Mouse (Mus musculus): Measurements from ENCODE around the gene Wasf1. TPM values are rescaled to one million over a fixed set of nuclear protein-coding genes. Genes with fewer than 3 reads are reported as not detected.

Wasf1 gene
- 1 to 10 TPM; 5.5 to 6.7 TPM for total RNA-seq (2021)
- long read RNA-seq, experiment 1, partial matches to known transcripts: 3 of 3 reads
- long read RNA-seq, experiment 1, other reads (novel, unspliced or antisense): 0 of 3 reads
- long read RNA-seq, experiment 2, partial matches to known transcripts: 0 of 4 reads
- long read RNA-seq, experiment 2, other reads (novel, unspliced or antisense): 0 of 4 reads

DNA sequence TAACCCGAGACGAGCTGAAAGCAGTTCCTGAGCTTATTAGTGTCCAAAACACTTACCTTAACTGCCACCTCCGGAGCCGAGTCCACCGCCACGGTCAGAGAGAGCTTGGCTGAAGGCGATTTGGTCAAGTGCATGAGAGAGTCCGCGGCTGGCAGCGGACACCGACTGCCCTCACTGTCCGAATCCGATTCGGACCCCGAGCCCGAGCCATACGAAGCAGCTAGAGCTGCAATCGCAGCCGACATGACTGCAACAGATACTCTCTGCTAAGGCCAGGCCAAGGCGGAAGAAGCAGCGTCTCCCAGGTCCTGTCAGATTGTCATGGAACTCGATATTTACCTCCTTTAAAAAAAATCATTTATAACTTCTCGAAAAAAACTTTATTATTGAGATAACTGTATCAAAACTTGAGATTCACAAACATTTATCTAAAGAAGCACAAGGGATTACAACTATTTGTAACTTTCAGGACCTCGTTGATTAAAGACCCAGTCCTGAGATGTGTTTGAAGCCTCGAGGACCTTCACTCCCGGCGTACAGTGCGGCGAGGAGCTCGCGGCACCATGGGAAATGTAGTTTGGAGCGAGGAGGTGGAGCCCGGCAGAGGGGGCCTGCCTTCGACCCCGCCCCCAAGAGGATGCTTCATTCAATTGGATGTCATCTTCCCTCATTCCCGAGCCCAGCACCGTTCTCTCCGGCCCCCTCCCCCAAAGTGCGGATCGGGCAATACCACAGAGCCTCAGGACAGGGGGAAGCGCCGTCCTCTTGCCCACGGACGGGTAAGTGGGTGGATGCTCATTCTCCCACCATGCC, at the start of gene Wasf1, which contains the start of gene Cdc40:
Gene Wasf1 (plus strand): TSS at position 645 of the 813 bp plus-strand sequence.
Gene Cdc40 (minus strand): TSS at position 481 of the 813 bp plus-strand sequence.
- DNase-seq: peak; percentile 97

DNA sequence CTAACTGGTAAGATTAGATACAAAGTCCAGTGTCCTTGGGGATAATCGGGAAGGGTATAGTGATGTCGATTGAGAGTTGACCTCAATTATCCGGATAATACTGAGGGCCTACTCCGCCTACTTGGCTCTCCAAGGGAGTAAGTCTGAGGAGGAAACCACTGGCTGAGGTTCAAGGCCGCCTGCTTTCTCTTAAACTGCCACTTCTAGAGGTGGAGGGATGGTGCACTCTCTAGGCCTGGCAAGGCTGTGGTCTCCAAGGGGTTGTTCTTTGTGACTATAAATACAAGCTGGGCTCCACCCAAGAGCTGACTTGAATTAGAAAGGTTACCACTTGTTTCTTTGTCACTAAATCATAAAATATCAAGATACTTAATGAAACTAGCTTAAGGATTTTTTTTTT, 43.2 kb upstream of the Wasf1 start:
- DNase-seq: peak; percentile 62

DNA sequence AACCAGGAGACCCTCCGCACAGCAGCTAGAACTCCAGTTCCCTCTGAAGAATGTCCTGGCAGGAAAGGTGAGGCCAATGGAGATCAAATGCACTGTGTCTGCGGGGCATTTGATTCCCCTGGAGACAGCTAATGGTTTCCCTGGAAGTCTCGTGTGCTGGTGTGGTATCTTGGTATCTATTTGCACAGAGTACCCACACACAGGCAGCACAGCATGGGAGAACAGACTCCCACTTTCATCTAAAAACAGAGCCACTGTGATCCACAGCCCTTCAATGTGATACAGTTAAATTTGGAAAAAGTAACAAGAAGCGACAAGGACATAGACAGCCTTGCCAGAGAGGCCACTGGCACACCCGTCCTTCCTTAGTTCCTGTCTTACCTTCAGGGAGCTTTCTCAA, 39.4 kb upstream of the Wasf1 start:
- DNase-seq: no peak

DNA sequence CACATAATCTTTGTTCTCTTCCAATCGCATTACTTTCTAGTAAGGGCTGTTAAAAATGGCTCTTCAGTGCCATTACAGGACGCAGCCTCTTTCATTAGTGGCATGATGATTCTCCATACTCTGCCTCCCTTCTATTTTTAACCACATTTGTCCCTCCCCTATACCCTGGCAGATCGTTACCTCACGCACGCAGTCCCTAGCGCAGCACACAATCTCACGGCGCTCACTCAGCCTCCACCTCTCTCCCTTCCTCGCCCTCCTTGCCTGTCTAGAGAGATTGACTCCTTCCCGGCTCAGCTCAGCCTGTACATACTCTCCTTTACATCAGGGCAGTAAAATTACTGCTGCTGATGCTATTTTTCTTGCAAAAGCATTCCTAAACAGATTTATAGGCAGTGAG, 38.7 kb upstream of the Wasf1 start:
- no peak for DNase-seq

DNA sequence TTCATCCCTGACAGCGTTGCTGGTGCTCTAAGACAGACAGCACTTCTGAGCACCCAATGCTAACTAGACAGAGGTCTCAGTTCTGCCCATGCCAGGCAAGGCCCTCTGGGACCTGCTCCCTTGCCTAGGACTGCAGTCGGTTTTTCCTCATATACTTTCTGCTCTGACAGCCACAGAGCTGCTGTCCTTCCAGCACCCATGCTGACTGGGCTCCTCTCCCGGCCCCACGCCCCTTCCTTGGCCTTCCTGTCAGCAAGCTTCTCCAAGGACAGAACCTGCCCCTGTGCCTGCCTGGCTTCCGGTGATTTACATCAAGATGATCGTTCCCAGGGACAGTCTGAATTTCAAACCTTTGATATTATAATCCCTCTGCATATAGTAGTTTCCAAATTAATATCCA, 37.6 kb upstream of the Wasf1 start:
- DNase-seq: peak; percentile 36

DNA sequence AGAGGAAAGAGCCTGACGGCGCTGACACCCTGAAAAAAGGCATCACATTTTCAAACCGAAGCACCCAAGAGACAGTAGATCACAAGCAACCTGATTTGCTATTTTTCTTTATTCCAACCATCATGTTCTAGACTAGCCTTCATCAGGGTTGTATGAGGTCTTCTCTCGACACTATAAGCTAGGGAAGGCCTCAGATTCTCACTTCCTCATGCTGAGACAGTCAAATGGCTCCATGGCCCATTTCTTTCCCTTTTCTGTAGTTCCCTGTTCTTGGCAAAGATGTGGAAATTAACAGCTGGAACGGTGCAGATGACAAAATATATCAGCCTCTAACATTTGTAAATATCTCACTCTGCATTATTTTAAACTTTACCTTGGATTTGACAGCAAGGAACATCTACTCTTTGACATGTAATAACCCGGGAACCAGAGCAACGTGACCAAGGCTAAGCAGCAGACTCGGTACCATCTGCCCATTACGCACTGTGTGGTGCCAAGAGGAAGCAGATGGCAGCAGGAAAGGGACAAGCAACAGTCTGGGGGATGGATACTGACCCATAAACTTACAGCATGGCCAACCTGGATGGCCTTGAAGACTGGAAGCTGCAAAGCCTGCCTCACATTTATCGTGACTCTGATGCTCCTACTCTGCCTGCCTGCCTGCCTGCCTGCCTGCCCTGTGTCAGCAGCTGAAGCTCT, 36.0 kb upstream of the Wasf1 start:
- DNase-seq: no peak

DNA sequence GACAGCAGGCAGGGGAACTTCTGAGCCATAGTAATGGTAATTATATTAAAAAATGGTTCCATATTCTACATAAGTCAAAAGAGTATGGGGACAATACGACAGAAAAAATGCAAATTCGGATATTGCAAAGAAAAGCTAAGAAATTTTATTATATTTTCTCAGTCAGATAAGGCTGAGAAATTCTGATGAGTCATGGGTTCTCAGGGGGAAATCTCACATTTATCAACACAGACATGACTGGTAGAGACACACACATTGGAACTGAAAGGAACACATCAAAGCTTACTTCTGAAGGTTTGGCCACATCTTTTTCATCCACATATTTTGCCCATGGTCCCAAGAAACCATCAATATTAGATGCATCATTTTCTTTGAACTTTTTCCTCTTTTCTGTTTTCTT, 32.6 kb upstream of the Wasf1 start:
- DNase-seq: no peak

DNA sequence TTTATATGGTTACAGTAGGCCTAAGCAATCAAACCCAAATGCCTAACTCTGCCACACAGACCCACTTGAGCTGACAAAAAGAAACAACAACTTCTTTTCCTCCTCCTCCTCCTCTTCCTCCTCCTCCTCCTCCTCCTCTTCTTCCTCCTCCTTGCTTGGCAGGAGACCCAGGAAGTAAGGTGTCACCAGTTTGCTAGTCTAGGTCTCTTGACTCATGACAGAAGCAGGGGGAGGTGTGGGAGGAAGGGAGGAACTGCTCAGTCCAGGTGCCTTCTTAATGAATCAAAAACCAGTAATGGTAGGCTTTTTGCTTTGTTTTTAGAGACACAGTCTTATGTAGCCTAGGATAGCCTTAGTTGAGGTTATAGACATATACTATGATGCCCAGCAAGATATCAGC, 32.1 kb upstream of the Wasf1 start:
- DNase-seq: no peak

DNA sequence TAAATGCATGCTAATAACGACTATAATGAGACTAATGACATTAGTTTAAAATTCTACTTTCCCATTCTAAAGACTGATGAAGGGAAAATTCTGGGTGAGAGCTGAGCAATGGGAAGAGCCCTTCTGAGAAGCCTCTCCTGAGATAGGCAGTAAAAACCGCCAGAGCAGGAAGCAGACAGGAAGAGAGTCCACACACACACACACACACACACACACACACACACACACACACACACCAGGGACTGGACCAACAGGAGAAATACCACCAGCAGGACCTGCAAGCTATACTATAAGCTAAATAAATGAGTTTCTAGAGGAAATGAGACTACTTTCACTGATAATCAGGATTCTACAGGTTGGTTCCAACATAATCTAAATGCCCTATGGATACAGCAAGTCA, 27.7 kb upstream of the Wasf1 start:
- no peak for DNase-seq

DNA sequence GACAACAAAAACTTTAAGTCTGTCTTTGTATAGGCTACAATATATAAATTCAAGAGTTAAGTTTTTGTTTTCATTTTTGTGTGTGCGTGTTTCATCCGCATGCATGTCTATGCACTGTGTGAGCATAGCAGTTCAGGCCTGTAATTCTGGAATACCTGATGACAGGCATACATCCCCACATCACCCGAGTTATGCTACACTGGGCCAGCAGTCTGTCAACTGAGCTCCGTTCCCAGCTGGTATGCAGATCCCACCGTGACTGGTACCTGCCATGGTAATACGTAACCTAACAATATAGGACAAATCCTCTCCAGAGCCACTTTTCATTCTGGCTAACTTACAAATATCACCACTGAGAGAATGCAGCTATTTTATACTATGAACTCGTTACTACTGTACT, 26.6 kb upstream of the Wasf1 start:
- DNase-seq: no peak

DNA sequence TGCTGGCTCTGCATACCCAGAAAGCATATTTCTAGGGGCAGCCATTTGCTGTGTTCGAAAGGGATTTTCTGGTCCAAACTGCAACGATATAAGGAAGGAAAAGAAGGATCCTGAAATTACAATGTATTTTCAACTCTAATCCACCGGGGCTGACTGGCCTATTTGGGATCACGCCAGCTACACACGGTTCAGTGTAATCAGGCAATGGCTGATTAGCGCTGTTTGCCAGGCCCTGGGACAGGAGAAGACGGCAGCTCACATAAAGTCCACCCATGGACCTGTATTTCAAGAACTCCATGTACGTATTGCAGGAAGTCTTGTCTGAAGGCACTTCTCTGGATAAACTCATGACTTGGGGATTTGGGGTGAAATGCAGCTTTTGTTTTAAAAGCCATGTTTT, 25.7 kb upstream of the Wasf1 start:
- DNase-seq: peak; percentile 42

DNA sequence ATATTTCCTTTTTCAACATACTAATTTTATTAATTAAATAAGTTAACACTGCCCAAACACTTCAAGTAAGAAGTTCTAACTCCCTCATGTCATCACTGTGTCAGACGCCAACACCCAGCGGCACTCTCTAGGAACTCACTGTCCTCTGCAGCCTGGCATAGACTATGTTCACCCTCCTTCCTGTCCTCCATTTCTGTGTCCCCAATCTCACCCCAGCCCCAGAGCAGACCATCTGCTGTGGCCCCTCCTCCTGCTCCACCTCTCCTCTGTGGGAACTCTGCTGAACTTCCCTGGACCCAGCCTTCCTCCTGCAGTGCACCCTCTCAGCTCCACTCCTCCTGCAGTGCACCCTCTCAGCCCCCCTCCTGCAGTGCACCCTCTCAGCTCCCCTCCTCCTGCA, 15.2 kb upstream of the Wasf1 start:
- DNase-seq: no peak

DNA sequence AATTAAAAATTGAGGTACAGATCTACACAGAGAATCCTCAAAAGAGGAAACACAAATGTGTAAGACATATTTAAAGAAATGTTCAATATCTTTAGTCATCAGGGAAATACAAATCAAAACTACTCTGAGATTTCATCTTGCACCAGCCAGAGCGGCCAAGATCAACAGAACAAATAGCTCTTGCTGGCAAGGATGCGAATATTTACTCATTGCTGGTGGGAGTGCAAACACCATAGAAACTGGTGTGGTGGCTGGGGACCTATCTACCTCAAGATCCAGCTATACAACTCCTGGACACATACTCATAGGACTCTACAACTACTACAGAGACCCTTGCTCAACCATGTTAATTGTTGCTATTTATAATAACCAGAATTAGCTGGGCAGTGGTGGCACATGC, 12.0 kb upstream of the Wasf1 start:
- no peak for DNase-seq

DNA sequence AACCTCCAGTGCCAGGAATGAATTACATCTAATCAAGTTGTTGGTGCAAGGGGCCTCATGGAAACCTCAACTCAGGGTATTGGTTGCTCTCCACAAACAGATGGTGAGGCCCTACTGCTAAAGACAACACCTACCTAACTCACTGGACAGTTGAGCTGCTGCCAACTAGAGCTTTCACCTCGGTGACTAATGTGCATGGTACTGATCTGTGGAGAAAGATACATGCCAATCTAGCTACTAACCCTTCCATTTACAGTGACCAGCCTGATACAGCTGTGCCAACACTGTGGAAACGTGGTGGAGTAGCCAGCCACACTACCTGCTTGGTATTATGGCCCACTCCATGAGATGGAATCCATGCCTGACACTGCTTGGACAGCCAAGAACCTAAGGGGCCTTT, 11.2 kb upstream of the Wasf1 start:
- DNase-seq: no peak

DNA sequence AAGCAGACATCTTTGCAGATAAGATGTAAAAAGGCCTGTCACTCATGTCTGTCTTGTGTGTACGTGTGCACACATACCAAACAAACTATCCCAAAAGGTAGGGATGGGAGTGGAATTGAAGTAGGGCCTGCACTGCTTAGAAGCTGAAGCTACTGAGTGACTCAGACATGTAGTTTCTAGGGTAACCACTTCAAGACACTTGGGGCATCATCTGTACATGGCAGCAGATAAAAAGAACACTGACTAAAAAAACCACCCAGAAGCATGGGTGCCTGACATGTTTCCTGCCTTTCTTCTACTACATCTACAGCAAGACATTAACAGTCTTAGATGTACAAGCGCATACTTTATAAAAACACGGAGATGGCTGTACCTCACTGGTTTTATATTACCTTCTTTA, 5.0 kb upstream of the Wasf1 start:
- DNase-seq: no peak

DNA sequence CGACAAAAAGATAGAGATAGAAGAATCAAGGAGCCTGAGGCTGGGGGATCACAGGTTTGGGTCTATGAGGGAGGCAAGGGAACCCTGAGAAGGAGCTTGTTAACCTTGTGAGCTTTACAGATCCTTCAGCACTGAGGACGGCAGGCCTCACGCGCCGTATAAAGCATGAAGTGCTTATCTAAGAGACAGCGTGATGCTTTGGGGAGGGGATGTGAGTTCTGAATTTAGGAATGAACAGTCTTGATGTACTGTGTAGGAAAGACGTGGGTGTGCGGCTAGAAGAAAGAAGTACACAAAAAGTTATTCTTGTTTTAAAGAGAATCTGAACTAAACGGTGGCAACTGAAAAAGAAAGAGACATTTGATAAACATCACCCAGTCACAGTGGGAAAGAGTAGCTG, 3.3 kb upstream of the Wasf1 start:
- no peak for DNase-seq

DNA sequence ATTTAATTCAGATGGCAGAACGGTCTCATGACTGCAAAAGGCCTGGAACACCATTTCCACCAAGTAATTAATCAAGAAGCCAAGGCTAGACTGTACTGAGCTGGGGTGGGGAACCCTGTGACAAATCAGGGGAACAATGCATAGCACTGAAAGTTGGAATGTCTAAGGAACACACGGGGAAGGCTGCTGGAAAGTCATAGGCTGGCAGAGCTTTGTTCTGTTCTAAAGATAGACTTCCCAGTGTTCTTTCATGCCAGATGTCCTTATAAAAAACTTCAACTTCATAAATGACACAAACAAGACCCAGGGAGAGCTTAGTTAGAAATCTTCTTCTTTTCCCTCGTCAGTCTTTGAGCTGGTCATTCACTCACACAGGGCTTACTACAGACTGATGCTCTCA, 2.0 kb upstream of the Wasf1 start:
- DNase-seq: no peak

DNA sequence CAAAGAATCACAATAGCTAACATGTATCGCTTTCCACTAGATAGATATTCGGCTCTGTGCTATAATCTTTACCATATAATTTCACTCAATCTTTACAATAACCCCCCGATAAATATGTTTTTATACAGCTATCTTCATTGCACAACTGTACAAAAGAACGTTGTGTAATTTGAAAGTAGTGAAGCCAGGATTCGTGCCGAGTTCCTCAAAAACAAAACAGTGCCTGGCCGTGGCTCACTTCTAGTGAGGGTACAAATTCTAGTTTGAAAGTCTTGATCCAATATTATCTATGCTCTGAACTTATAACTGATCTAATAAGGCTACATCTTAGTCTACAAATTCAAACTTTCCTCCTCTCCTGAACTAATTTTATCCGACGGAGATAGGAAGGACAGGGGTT, 942 bp upstream of the Wasf1 start:
- DNase-seq: peak; percentile 19

DNA sequence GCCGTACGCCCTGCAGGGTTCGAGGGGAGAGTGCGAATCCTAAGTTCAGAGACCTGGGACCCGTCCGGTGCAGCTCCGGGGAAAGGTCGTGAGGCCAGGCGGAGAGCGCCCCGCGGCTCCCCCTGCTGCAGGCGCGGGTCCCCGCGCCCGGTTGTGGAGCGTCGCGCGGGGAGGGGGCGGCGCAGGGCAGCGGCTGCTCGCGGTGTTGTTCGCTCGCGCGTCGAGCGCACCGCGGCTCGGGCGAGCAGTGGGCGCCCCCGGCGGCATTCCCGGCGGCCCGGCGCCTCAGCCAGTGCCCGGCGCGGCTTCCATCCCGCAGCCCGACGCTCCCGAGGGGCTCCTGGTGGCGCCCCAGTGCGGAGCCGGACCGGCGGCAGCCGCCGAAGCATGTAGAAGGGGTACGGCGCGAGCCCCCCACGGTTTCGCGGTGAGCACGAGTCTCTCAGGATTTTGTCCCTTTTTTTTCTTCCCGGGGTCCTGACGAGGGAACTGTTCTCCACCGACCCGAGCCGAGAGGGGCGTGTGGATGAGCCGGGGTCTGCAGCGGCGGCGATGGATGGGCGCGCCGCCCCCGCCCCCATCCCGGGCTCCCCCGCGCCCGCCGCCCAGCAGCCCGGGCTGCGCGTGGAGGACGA, 486 bp downstream of the Wasf1 start:
- DNase-seq: no peak

DNA sequence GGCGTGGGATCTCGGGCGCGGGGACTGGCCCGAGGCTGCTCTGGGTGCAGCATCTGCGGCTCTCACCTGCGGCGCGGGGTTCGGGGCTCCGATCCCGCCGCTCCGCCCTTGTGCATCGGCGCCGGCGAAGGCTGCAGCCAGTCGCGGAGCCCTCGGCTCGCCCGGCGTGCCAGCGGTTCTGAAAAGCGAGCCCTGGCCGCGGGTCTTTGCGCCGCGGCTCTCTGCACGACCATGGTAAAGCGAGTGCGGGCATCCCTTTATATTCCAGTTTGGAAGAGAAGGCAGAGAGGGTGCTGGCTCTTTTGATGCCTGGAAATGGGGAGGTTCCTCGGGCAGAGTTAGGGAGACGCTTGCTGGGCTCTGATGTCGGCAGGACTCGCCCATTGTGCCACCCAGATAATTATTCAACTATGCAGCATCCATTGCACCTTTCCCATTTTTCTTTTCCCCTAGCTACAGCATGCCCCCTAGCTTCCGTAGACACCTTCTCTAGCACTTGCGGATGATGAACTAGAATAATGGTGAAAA, 1.1 kb downstream of the Wasf1 start:
- peak; percentile 48 for DNase-seq

DNA sequence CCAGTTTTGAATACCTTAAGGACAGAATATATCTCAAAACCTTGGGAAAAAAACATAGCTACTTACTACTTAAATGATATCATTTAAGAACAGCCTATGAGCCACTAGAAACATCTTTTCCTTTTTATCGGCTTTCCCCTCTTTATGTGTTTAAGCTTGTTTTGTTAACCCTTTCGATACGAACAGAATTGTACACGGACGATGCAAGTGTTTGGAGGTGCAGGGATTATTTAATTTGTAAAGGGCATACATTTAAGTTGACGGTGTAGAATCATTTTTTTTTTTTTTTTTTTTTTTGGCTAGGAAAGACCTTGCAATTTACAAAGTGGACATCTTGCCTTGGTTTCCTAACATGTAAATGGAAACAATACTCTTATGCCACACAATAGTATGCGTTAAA, 2.2 kb downstream of the Wasf1 start:
- DNase-seq: no peak

DNA sequence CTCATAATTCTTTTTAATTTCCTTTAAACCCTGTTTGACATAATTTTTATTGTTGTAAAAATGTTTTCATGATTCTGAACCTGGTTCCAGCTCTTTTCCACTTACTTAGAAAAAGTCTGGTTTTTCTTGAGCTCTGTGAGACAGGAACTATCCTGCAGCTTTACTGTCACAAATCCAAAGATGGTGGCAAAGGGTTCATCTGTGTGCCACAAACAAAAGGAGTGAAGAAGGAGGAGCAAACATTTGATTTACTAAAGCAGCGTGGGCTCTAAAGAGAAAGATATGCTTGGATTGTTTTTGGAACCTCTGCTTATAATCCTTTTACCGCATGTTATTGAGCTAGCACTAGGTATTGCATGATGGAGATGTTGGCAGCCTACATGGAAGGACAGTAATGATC, 4.0 kb downstream of the Wasf1 start:
- DNase-seq: no peak

DNA sequence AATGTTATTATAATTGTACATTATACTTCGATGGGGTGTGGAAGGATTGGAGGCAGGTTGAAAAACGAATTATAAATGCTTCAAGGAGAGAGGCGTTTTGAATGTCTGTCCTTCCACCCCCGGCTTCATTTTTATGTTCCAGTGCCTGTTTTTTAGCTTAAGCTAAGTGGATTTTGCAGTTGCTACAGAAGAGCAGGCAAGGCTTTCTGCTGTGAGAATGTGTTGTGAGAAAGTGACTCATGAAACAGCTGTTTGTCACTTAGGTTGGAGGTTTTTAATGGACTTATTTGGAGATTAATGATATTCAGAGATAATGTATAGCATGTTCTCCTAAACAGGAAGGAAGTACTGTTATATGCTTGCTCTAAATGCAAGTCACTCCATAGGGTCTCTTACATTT, 5.9 kb downstream of the Wasf1 start:
- DNase-seq: no peak
